Mouse (Mus musculus): ENCODE results near the gene Ahr. TPM values are rescaled to one million over a fixed set of nuclear protein-coding genes. Genes with fewer than 3 reads are reported as not detected.

Gene Ahr
- polyA plus RNA-seq, 1 experiment = 2.4 TPM

DNA sequence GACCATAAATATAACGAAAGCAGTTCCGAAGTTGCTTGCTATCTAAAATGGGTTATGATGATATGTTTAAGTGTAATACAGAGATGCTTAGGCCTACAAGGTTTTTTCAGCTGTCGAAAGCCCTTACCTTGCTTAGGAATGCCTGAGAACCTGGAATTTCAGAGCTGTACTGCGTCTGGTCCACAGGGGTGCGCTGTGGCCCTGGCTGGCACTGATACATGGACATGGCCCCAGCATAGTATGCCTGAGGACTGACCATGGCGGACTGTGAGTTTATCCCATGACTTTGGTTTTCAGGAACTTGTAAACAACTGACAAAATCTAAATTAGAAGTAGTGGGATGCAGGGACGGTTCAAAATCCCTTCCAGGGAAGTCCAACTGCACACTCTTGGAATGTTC lies 31.3 kb downstream of the Ahr start:
- H3ac ChIP-seq (ENCODE audit: control insufficient read depth, insufficient read length) = no peak overlapping the region
- no peak for TF ChIP-seq POLR2AphosphoS2 (IDR thresholded peaks at IDR 0.05; ENCODE audit: insufficient read length, low read depth)
- no peak for TF ChIP-seq MYOG (IDR thresholded peaks at IDR 0.05; ENCODE audit: control insufficient read depth in 1 of 3, insufficient read depth in 1 of 3, insufficient read length in 2 of 3, low read depth in 2 of 3)
- no peak for TF ChIP-seq CEBPB (IDR thresholded peaks at IDR 0.05; ENCODE audit: insufficient read depth, poor library complexity, severe bottlenecking)
- no peak for TF ChIP-seq TCF3 (IDR thresholded peaks at IDR 0.05; ENCODE audit: insufficient read length, low read depth)
- no peak for TF ChIP-seq SRF (IDR thresholded peaks at IDR 0.05; ENCODE audit: control insufficient read depth, insufficient read length, low read depth)
- TF ChIP-seq REST (IDR thresholded peaks at IDR 0.05; ENCODE audit: insufficient read depth, insufficient read length) = no peak
- no peaks in the 10 kb centered on the region for H3K79me2 ChIP-seq (ENCODE audit: control insufficient read depth, insufficient read depth)
- no peak overlapping the region for H3K4me2 ChIP-seq (ENCODE audit: low read depth)
- H3K4me3 ChIP-seq = no peak overlapping the region
- H3K27me3 ChIP-seq (ENCODE audit: control insufficient read depth, insufficient read depth, insufficient read length) = no peaks in the 10 kb centered on the region
- peaks cover 27% of the 10 kb centered on the region for H3K36me3 ChIP-seq (ENCODE audit: control insufficient read depth, insufficient read depth)

DNA sequence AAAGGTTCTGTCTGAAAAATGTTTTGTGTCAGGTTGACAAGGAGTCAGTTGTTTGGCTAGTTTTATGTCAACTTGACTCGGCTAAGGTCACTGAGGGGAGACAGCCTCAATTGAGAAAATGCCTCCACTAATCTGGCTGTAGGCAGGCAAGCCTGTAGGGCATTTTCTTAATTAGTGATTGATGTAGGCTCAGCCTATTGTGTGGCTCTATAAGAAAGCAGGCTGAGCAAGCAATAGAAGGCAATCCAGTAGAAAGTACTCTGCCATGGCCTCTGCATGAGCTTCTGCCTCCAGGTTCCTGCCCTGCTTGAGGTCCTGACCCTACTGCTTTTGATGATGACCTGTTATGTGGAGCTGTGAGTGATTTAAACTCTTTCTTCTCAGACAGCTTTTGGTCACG lies 33.4 kb downstream of the Ahr start:
- Histone ChIP-seq H3K79me2 (ENCODE audit: control insufficient read depth, insufficient read depth) (no peaks in the 10 kb centered on the region), H3K4me3 (no peak overlapping the region), H3K36me3 (ENCODE audit: control insufficient read depth, insufficient read depth) (peaks cover 24% of the 10 kb centered on the region)

DNA sequence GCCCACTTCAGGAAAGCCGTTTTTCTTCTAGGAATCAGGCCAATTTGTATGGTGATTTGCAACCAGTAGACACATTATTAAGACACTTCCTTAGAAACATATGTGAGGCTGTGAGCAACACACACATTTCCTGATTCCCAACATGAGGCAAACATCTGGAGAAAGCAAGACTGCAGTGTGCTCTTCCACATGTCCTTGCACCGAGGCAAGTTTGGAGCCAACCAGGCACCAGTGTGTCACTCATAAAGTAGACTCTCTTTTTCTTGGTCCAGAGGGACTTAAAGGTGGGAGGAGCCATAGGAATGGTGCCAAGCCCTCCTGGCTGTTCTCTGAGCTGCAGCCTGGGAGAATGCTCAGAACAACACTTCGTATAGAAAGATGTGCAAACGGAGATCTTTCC lies 39.6 kb downstream of the Ahr start:
- Histone ChIP-seq H3K27me3 (ENCODE audit: control insufficient read depth, insufficient read depth, insufficient read length) (no peaks in the 10 kb centered on the region), H3ac (ENCODE audit: control insufficient read depth, insufficient read length) (no peak overlapping the region), H3K79me2 (ENCODE audit: control insufficient read depth, insufficient read depth) (no peaks in the 10 kb centered on the region), H3K4me2 (ENCODE audit: low read depth) (no peak overlapping the region), H3K4me3 (no peak overlapping the region), H3K36me3 (ENCODE audit: control insufficient read depth, insufficient read depth) (peaks cover 2% of the 10 kb centered on the region)
- no peak for TF ChIP-seq REST (IDR thresholded peaks at IDR 0.05; ENCODE audit: insufficient read depth, insufficient read length)
- no peak for TF ChIP-seq MYOD1 (IDR thresholded peaks at IDR 0.05; ENCODE audit: control insufficient read depth in 1 of 3, insufficient read length in 2 of 3, low read depth in 2 of 3)
- TF ChIP-seq POLR2AphosphoS2 (IDR thresholded peaks at IDR 0.05; ENCODE audit: insufficient read length, low read depth) = no peak
- TF ChIP-seq E2F4 (IDR thresholded peaks at IDR 0.05; ENCODE audit: insufficient read depth) = no peak
- TF ChIP-seq SRF (IDR thresholded peaks at IDR 0.05; ENCODE audit: control insufficient read depth, insufficient read length, low read depth) = no peak
- TF ChIP-seq MAX (IDR thresholded peaks at IDR 0.05; ENCODE audit: low read depth) = no peak
- TF ChIP-seq USF1 (IDR thresholded peaks at IDR 0.05; ENCODE audit: low read depth) = no peak
- TF ChIP-seq TCF3 (IDR thresholded peaks at IDR 0.05; ENCODE audit: insufficient read length, low read depth) = no peak
- no peak for TF ChIP-seq TCF12 (IDR thresholded peaks at IDR 0.05; ENCODE audit: insufficient read depth, poor library complexity, severe bottlenecking)

More for the DNA sequence above, 33.4 kb downstream of the Ahr start:
- H3K4me2 ChIP-seq (ENCODE audit: low read depth) = no peak overlapping the region
- no peaks in the 10 kb centered on the region for H3K27me3 ChIP-seq (ENCODE audit: control insufficient read depth, insufficient read depth, insufficient read length)
- TF ChIP-seq TCF12 (IDR thresholded peaks at IDR 0.05; ENCODE audit: insufficient read depth, poor library complexity, severe bottlenecking) (no peak), MAX (IDR thresholded peaks at IDR 0.05; ENCODE audit: low read depth) (no peak), MYOD1 (IDR thresholded peaks at IDR 0.05; ENCODE audit: control insufficient read depth in 1 of 3, insufficient read length in 2 of 3, low read depth in 2 of 3) (no peak), CEBPB (IDR thresholded peaks at IDR 0.05; ENCODE audit: insufficient read depth, poor library complexity, severe bottlenecking) (no peak), POLR2A (IDR thresholded peaks at IDR 0.05; ENCODE audit: insufficient read length, low read depth) (no peak), MYOG (IDR thresholded peaks at IDR 0.05; ENCODE audit: control insufficient read depth in 1 of 3, insufficient read depth in 1 of 3, insufficient read length in 2 of 3, low read depth in 2 of 3) (no peak), POLR2AphosphoS2 (IDR thresholded peaks at IDR 0.05; ENCODE audit: insufficient read length, low read depth) (no peak), REST (IDR thresholded peaks at IDR 0.05; ENCODE audit: insufficient read depth, insufficient read length) (no peak), USF1 (IDR thresholded peaks at IDR 0.05; ENCODE audit: low read depth) (no peak), TCF3 (IDR thresholded peaks at IDR 0.05; ENCODE audit: insufficient read length, low read depth) (no peak), E2F4 (IDR thresholded peaks at IDR 0.05; ENCODE audit: insufficient read depth) (no peak), SRF (IDR thresholded peaks at IDR 0.05; ENCODE audit: control insufficient read depth, insufficient read length, low read depth) (no peak)
- no peak overlapping the region for H3ac ChIP-seq (ENCODE audit: control insufficient read depth, insufficient read length)

DNA sequence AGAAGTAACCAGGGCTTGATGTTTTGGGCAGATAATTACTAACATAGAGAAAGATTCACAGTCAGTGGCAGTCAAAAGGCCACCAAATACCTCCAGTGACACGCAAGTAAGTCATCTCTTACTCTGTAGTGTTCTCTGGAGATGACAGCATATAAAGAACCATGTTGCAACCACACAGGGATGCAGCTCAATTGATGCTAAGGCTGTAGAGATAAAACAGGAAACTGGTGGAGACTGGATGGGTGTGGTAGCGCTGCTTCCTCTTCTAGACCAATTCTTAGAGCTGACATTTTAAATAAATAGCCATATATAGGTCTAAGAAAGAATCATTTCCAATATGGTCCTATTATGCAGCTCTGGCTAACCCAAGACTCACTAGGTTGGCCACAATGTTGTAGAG lies 54.1 kb downstream of the Ahr start:
- Histone ChIP-seq H3K4me2 (ENCODE audit: low read depth) (no peak overlapping the region), H3ac (ENCODE audit: control insufficient read depth, insufficient read length) (no peak overlapping the region), H3K27me3 (ENCODE audit: control insufficient read depth, insufficient read depth, insufficient read length) (no peaks in the 10 kb centered on the region), H3K36me3 (ENCODE audit: control insufficient read depth, insufficient read depth) (no peaks in the 10 kb centered on the region), H3K79me2 (ENCODE audit: control insufficient read depth, insufficient read depth) (no peaks in the 10 kb centered on the region), H3K4me3 (no peak overlapping the region)
- TF ChIP-seq POLR2AphosphoS2 (IDR thresholded peaks at IDR 0.05; ENCODE audit: insufficient read length, low read depth) (no peak), MYOD1 (IDR thresholded peaks at IDR 0.05; ENCODE audit: control insufficient read depth in 1 of 3, insufficient read length in 2 of 3, low read depth in 2 of 3) (no peak), REST (IDR thresholded peaks at IDR 0.05; ENCODE audit: insufficient read depth, insufficient read length) (no peak), E2F4 (IDR thresholded peaks at IDR 0.05; ENCODE audit: insufficient read depth) (no peak), TCF12 (IDR thresholded peaks at IDR 0.05; ENCODE audit: insufficient read depth, poor library complexity, severe bottlenecking) (no peak), POLR2A (IDR thresholded peaks at IDR 0.05; ENCODE audit: insufficient read length, low read depth) (no peak), TCF3 (IDR thresholded peaks at IDR 0.05; ENCODE audit: insufficient read length, low read depth) (no peak), CEBPB (IDR thresholded peaks at IDR 0.05; ENCODE audit: insufficient read depth, poor library complexity, severe bottlenecking) (no peak), MYOG (IDR thresholded peaks at IDR 0.05; ENCODE audit: control insufficient read depth in 1 of 3, insufficient read depth in 1 of 3, insufficient read length in 2 of 3, low read depth in 2 of 3) (no peak), MAX (IDR thresholded peaks at IDR 0.05; ENCODE audit: low read depth) (no peak), SRF (IDR thresholded peaks at IDR 0.05; ENCODE audit: control insufficient read depth, insufficient read length, low read depth) (no peak)

DNA sequence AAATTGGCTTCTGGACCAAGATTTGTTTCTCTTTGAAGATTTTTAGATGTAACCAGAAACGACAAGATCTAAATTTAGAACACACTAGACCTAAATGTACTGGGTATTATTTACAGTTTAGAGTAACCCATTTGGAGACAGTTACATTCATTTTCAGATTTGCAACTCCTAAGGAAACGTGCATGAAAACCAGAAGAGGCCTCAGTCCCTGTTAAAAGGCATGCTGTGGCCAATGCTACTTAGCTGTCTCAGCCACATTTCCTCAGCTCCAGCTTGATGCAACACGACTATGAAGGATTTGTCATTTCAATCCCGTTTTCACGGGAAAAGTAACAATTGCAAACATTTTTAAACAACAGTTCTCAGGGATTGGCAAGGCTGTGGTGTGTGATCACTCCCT lies 55.9 kb downstream of the Ahr start:
- H3ac ChIP-seq (ENCODE audit: control insufficient read depth, insufficient read length) = no peak overlapping the region
- H3K4me3 ChIP-seq = no peak overlapping the region
- H3K79me2 ChIP-seq (ENCODE audit: control insufficient read depth, insufficient read depth) = no peaks in the 10 kb centered on the region
- H3K36me3 ChIP-seq (ENCODE audit: control insufficient read depth, insufficient read depth) = no peaks in the 10 kb centered on the region
- H3K27me3 ChIP-seq (ENCODE audit: control insufficient read depth, insufficient read depth, insufficient read length) = no peaks in the 10 kb centered on the region
- TF ChIP-seq CEBPB (IDR thresholded peaks at IDR 0.05; ENCODE audit: insufficient read depth, poor library complexity, severe bottlenecking) = no peak
- no peak for TF ChIP-seq TCF3 (IDR thresholded peaks at IDR 0.05; ENCODE audit: insufficient read length, low read depth)
- TF ChIP-seq REST (IDR thresholded peaks at IDR 0.05; ENCODE audit: insufficient read depth, insufficient read length) = no peak
- no peak for TF ChIP-seq MYOG (IDR thresholded peaks at IDR 0.05; ENCODE audit: control insufficient read depth in 1 of 3, insufficient read depth in 1 of 3, insufficient read length in 2 of 3, low read depth in 2 of 3)
- no peak for TF ChIP-seq POLR2A (IDR thresholded peaks at IDR 0.05; ENCODE audit: insufficient read length, low read depth)
- TF ChIP-seq POLR2AphosphoS2 (IDR thresholded peaks at IDR 0.05; ENCODE audit: insufficient read length, low read depth) = no peak
- no peak for TF ChIP-seq E2F4 (IDR thresholded peaks at IDR 0.05; ENCODE audit: insufficient read depth)
- TF ChIP-seq TCF12 (IDR thresholded peaks at IDR 0.05; ENCODE audit: insufficient read depth, poor library complexity, severe bottlenecking) = no peak
- no peak for TF ChIP-seq MAX (IDR thresholded peaks at IDR 0.05; ENCODE audit: low read depth)
- no peak for TF ChIP-seq MYOD1 (IDR thresholded peaks at IDR 0.05; ENCODE audit: control insufficient read depth in 1 of 3, insufficient read length in 2 of 3, low read depth in 2 of 3)
- no peak for TF ChIP-seq USF1 (IDR thresholded peaks at IDR 0.05; ENCODE audit: low read depth)
- no peak for TF ChIP-seq SRF (IDR thresholded peaks at IDR 0.05; ENCODE audit: control insufficient read depth, insufficient read length, low read depth)
- H3K4me2 ChIP-seq (ENCODE audit: low read depth) = no peak overlapping the region
